Mouse (Mus musculus) kidney, postnatal 14 days (tissue): ENCODE data around the gene Gm1043.

Experiments used
- DNase-seq: peaks from one replicate; pipeline ENCODE4 v3.0.0; 2022; ENCODE audit warnings: mixed read lengths

The Gm1043 gene

DNA sequence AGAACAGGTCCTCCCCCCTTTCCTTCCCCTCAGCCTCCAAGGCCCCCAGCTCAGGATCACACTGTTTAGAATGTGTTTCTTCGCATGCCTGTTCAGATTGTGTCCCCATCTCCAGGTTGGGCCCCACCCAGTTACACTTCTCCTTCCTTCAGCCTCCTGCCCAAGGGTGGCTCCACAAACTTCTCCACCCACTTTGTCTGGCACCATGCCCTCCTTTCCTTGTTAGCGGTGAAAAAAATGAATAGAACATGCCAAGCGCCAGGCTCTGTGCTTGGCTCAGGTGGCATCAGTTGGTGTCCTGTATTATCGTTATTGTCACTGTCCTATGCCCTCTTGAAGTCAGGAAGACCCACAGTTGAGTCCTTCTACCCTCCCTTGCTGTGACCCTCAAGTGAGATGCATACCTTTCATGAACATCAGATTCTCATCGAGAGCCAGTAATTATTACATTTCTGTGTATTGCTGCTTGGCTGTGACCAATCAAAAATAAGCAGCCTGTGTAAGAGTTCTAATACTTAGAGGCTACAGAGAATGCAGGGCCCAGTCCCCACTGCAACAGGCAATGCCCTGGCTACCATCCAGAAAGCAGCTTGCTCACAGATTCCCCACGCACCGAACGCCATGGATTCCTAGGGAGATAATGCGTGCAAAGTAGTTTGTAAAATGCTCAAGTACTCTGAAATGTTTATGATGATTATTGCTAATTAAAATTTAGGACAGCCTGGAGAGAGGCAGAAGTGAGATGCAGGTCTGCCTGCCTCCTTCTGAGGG is 128.0 kb downstream of the Gm1043 start:
- no peak for DNase-seq

GRCm38 (mm10) chr5:37213709-37214103 is 128.5 kb downstream of the Gm1043 start:
- DNase-seq = no peak

DNA sequence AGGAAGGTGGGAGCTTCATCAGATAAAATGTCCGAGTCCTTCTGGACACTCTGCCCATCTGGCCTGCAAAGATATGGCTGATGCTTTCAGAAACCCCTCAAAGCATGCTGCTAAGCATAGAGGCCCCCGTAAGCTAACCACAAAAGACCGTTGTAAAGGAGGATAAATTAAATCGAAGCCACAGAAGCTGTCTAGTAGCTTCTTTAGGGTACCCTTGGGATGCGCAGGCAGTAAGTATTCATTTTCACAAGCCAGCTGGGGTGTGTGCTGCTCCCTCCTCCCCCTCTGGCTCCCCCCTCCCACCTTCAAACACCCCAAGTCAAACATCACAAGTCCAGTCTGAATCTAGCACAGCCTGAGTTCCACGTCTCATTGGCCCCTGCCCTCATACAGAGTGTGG is 129.4 kb downstream of the Gm1043 start:
- DNase-seq = no peak

- DNase-seq = no peak
Measured at GRCm38 (mm10) chr5:37215276-37215675, 130.1 kb downstream of the Gm1043 start.

GRCm38 (mm10) chr5:37219615-37220014 is 134.4 kb downstream of the Gm1043 start:
- DNase-seq = no peak

GRCm38 (mm10) chr5:37220575-37220974 is 135.4 kb downstream of the Gm1043 start:
- DNase-seq = no peak

- DNase-seq = no peak
Measured at GRCm38 (mm10) chr5:37221563-37221962, 136.4 kb downstream of the Gm1043 start.

GRCm38 (mm10) chr5:37222316-37222715 is 137.1 kb downstream of the Gm1043 start:
- no peak for DNase-seq

DNA sequence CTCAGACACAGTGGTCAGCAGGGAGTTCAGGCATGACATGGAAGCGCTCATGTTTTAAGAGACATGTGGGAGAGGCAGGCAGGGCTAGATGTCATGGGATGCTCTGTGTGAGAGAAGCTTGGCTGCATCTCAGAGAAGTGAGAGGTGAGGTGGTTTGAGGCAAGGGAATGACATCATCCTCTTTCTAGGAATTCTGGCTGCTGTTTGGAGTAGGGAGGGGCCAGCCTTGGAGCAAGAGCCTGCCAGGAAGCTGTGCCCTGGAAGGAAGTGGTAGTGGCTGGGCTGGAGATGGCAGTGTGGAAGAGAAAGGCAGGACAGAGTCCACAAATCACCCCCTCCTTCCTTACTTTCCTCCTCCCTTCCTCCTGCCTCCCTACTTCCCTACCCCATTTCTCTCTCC is 140.5 kb downstream of the Gm1043 start:
- DNase-seq = no peak

DNA sequence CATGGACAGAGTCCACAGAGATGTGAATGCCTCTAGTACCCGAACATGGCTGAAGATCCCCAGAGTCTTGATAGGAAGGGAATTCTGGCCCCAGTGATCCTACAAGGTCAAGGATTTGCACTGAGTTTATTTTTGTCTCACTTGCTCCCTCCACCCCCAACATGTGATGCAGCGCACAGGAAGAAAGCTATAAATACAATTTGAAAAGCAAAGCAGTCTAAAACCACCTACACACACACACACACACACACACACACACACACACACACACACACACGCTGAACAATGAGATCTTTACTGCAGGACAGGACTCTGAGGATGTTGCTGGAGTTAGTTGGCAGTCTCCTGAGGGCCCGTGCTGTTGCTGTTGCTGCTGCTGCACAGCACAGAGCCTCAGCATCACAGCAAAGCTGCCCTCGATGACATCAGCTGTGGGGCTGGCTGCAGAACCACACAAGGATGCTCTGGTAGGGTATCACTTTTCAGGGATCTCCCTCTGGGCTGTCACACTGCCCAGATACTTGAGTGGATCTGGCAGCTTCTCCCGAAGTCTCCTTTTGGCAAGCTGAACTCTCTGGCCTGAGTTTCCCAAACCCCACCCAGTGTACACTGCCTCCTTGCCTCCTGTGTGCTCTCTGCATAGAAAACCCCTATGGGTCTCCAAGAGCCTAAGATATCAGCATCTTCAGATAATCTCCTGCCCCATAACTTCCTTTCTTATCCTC is 142.9 kb downstream of the Gm1043 start:
- no peak for DNase-seq

GRCm38 (mm10) chr5:37228894-37229293 is 143.7 kb downstream of the Gm1043 start:
- no peak for DNase-seq

GRCm38 (mm10) chr5:37233010-37233557 is 147.9 kb downstream of the Gm1043 start:
- DNase-seq = no peak

GRCm38 (mm10) chr5:37238654-37239053 is 153.5 kb downstream of the Gm1043 start:
- no peak for DNase-seq

- DNase-seq = no peak
Measured at GRCm38 (mm10) chr5:37240550-37240949, 155.4 kb downstream of the Gm1043 start.

GRCm38 (mm10) chr5:37241224-37241623 is 156.1 kb downstream of the Gm1043 start:
- DNase-seq = no peak

DNA sequence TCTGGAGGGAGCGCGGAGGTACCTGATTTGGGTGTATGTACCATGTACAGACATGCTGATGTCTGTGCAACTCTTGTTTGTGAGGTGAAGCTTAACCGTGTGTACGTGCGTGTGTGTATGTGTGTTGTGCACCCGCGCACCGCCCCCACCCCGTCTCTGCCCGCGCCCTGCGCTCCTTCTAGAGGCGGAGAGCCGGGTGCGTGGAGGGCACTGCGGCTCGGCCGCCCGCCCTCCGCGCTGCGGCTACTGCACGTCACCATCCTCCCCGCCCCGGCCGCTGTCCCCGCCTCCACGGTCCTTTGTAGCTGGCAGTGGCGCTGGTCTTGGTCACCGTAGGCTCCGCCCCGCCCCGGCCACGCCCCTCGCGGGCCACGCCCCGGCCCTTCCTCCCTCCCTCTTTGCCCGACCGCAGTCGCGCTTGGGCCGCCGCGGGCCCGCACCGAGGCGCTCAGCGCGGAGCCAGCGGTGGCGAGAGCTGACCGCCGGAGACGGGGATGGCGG is 156.5 kb downstream of the Gm1043 start, which contains the start of gene Crmp1:
Gene Crmp1 (plus strand): TSS at position 290 of the 501 bp plus-strand sequence.
- no peak for DNase-seq

DNA sequence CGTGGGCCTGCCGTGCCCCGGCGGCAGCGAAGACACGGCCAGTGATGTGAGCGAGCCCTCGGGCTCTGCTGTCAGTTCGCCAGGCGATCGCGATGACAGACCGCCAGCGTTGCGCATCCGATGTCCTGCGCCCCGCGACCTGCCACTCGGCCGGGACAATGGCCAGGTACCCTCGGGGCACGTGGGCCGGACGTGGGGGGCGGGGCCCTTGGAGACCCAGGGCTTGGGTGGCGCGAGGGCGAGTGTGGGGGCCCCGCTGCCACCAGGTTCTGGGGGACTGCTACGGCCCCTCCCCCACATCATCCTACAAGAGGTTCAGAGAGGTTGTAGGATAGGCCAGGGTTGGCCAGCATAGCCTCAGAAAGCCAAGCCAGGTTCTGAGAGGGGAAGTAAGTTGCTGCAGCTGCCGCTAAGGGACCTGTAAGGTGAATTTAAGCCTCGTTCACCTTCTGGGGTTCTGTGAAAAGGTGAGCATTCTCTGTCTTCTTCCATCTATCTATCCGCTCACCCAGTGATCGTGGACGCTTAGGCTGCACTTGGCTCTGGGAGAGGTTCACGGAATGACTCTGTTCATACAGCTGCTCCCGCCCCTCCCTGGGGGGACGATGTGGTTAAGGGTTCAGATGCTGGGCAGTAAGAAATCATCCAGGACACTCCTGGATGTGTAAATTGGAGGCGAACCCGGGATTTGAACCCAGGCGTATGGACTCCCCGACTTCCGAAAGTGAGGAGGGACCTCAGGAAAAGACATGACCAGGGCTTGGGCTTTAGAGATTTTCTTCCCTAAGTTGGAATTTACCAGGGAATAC is 157.4 kb downstream of the Gm1043 start:
- no peak for DNase-seq

GRCm38 (mm10) chr5:37243169-37243886 is 158.2 kb downstream of the Gm1043 start:
- DNase-seq = peak; percentile 73

DNA sequence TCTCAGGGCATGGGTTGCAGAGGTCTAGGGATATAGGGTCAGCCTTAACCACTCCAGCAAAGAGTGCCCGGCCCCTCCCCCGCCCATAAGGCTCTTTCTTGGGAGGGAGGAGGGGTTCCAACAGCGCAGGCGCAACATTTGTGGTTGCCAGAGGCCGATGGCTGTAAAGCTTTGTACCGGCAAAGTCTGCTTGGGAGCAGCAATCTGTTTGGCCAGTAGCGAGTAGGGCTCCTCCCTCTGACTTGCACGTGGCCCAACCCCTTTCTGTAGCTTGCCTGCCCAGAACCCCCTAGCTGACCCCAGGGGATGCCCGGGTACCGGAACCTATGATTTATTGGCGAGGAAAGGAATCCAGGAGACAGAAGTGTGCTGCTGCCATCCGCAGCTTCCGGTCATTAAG is 159.0 kb downstream of the Gm1043 start:
- DNase-seq = no peak

GRCm38 (mm10) chr5:37244666-37245242 is 159.6 kb downstream of the Gm1043 start:
- no peak for DNase-seq

- DNase-seq = peak; percentile 17
Measured at GRCm38 (mm10) chr5:37245651-37246050, 160.5 kb downstream of the Gm1043 start.
